Mouse (Mus musculus): Measurements from ENCODE around the gene Ntm. TPM values are rescaled to one million over a fixed set of nuclear protein-coding genes. Genes with fewer than 3 reads are reported as not detected.

Gene Ntm
- polyA plus RNA-seq, 1 experiment from 2014 or later: 160 TPM

- DNase-seq: no peak
- WGBS: 33% methylated on average over 4 of the region's 4 CpGs
- ATAC-seq (ENCODE audit: low FRiP score, low TSS enrichment): peak; percentile 27; the same call in 1 of the 2 replicates
- Histone ChIP-seq H3K4me2 (ENCODE audit: low read length) (no peak overlapping the region), H3K4me1 (ENCODE audit: control insufficient read depth, insufficient read depth, low read length) (no peaks in the 10 kb centered on the region), H3K36me3 (ENCODE audit: control insufficient read depth, insufficient read depth, low read length) (no peaks in the 10 kb centered on the region), H3K27me3 (ENCODE audit: control insufficient read depth, insufficient read depth, low read length) (no peaks in the 10 kb centered on the region), H3K27ac (replicated peaks; ENCODE audit: low read depth, low read length) (peak overlapping the region; percentile 37; the same call in 1 of the 2 replicates), H3K9ac (replicated peaks; ENCODE audit: low read length) (no peak overlapping the region), H3K4me3 (replicated peaks; ENCODE audit: low read depth, low read length) (no peak overlapping the region), H3K9me3 (ENCODE audit: control insufficient read depth, low read length) (no peaks in the 10 kb centered on the region)
These were observed 386.8 kb downstream of the Ntm start for GRCm38 (mm10) chr9:29576051-29576533.

GRCm38 (mm10) chr9:29574548-29574947, 388.4 kb downstream of the Ntm start:
- ATAC-seq (ENCODE audit: low FRiP score, low TSS enrichment): no peak
- 88% methylated on average over 5 of the region's 5 CpGs for WGBS
- Histone ChIP-seq H3K9me3 (ENCODE audit: control insufficient read depth, low read length) (no peaks in the 10 kb centered on the region), H3K27ac (replicated peaks; ENCODE audit: low read depth, low read length) (no peak overlapping the region), H3K27me3 (ENCODE audit: control insufficient read depth, insufficient read depth, low read length) (no peaks in the 10 kb centered on the region), H3K4me2 (ENCODE audit: low read length) (no peak overlapping the region), H3K9ac (replicated peaks; ENCODE audit: low read length) (no peak overlapping the region), H3K4me1 (ENCODE audit: control insufficient read depth, insufficient read depth, low read length) (no peaks in the 10 kb centered on the region), H3K36me3 (ENCODE audit: control insufficient read depth, insufficient read depth, low read length) (no peaks in the 10 kb centered on the region), H3K4me3 (replicated peaks; ENCODE audit: low read depth, low read length) (no peak overlapping the region)
- no peak for DNase-seq

GRCm38 (mm10) chr9:29568571-29568970, 394.4 kb downstream of the Ntm start:
- Histone ChIP-seq H3K27me3 (ENCODE audit: control insufficient read depth, insufficient read depth, low read length) (no peaks in the 10 kb centered on the region), H3K4me2 (ENCODE audit: low read length) (no peak overlapping the region), H3K9me3 (ENCODE audit: control insufficient read depth, low read length) (no peaks in the 10 kb centered on the region), H3K27ac (replicated peaks; ENCODE audit: low read depth, low read length) (no peak overlapping the region), H3K9ac (replicated peaks; ENCODE audit: low read length) (no peak overlapping the region), H3K4me3 (replicated peaks; ENCODE audit: low read depth, low read length) (no peak overlapping the region), H3K36me3 (ENCODE audit: control insufficient read depth, insufficient read depth, low read length) (no peaks in the 10 kb centered on the region), H3K4me1 (ENCODE audit: control insufficient read depth, insufficient read depth, low read length) (no peaks in the 10 kb centered on the region)
- 71% methylated on average over 5 of the region's 5 CpGs for WGBS
- DNase-seq (no peak), ATAC-seq (ENCODE audit: low FRiP score, low TSS enrichment) (no peak)

GRCm38 (mm10) chr9:29562419-29563071, 400.4 kb downstream of the Ntm start:
- Histone ChIP-seq H3K9me3 (ENCODE audit: control insufficient read depth, low read length) (no peaks in the 10 kb centered on the region), H3K9ac (replicated peaks; ENCODE audit: low read length) (no peak overlapping the region), H3K4me1 (ENCODE audit: control insufficient read depth, insufficient read depth, low read length) (no peaks in the 10 kb centered on the region), H3K27ac (replicated peaks; ENCODE audit: low read depth, low read length) (no peak overlapping the region), H3K4me2 (ENCODE audit: low read length) (no peak overlapping the region), H3K27me3 (ENCODE audit: control insufficient read depth, insufficient read depth, low read length) (no peaks in the 10 kb centered on the region), H3K36me3 (ENCODE audit: control insufficient read depth, insufficient read depth, low read length) (no peaks in the 10 kb centered on the region), H3K4me3 (replicated peaks; ENCODE audit: low read depth, low read length) (no peak overlapping the region)
- no peak for ATAC-seq (ENCODE audit: low FRiP score, low TSS enrichment)
- DNase-seq: no peak
- 96% methylated on average over 5 of the region's 5 CpGs for WGBS

- WGBS: 92% methylated on average over 4 of the region's 4 CpGs
- Histone ChIP-seq H3K36me3 (ENCODE audit: control insufficient read depth, insufficient read depth, low read length) (no peaks in the 10 kb centered on the region), H3K27ac (replicated peaks; ENCODE audit: low read depth, low read length) (no peak overlapping the region), H3K4me1 (ENCODE audit: control insufficient read depth, insufficient read depth, low read length) (no peaks in the 10 kb centered on the region), H3K4me2 (ENCODE audit: low read length) (no peak overlapping the region), H3K9ac (replicated peaks; ENCODE audit: low read length) (no peak overlapping the region), H3K4me3 (replicated peaks; ENCODE audit: low read depth, low read length) (no peak overlapping the region), H3K9me3 (ENCODE audit: control insufficient read depth, low read length) (no peaks in the 10 kb centered on the region), H3K27me3 (ENCODE audit: control insufficient read depth, insufficient read depth, low read length) (no peaks in the 10 kb centered on the region)
- DNase-seq (no peak), ATAC-seq (ENCODE audit: low FRiP score, low TSS enrichment) (no peak)
These were observed 404.0 kb downstream of the Ntm start for GRCm38 (mm10) chr9:29558915-29559314.

GRCm38 (mm10) chr9:29550582-29550981, 412.4 kb downstream of the Ntm start:
- Histone ChIP-seq H3K36me3 (ENCODE audit: control insufficient read depth, insufficient read depth, low read length) (no peaks in the 10 kb centered on the region), H3K4me1 (ENCODE audit: control insufficient read depth, insufficient read depth, low read length) (no peaks in the 10 kb centered on the region), H3K9ac (replicated peaks; ENCODE audit: low read length) (no peak overlapping the region), H3K27me3 (ENCODE audit: control insufficient read depth, insufficient read depth, low read length) (no peaks in the 10 kb centered on the region), H3K4me2 (ENCODE audit: low read length) (no peak overlapping the region), H3K4me3 (replicated peaks; ENCODE audit: low read depth, low read length) (no peak overlapping the region), H3K9me3 (ENCODE audit: control insufficient read depth, low read length) (no peaks in the 10 kb centered on the region), H3K27ac (replicated peaks; ENCODE audit: low read depth, low read length) (no peak overlapping the region)
- DNase-seq (no peak), ATAC-seq (ENCODE audit: low FRiP score, low TSS enrichment) (no peak)
- 87% methylated on average over 8 of the region's 8 CpGs for WGBS

GRCm38 (mm10) chr9:29550107-29550506, 412.8 kb downstream of the Ntm start:
- no peaks in the 10 kb centered on the region for H3K9me3 ChIP-seq (ENCODE audit: control insufficient read depth, low read length)
- ATAC-seq (ENCODE audit: low FRiP score, low TSS enrichment) (no peak), DNase-seq (no peak)
- no peaks in the 10 kb centered on the region for H3K27me3 ChIP-seq (ENCODE audit: control insufficient read depth, insufficient read depth, low read length)
- H3K4me3 ChIP-seq (replicated peaks; ENCODE audit: low read depth, low read length): no peak overlapping the region
- H3K9ac ChIP-seq (replicated peaks; ENCODE audit: low read length): no peak overlapping the region
- H3K36me3 ChIP-seq (ENCODE audit: control insufficient read depth, insufficient read depth, low read length): no peaks in the 10 kb centered on the region
- H3K4me2 ChIP-seq (ENCODE audit: low read length): no peak overlapping the region
- WGBS: 90% methylated on average over 8 of the region's 8 CpGs
- no peaks in the 10 kb centered on the region for H3K4me1 ChIP-seq (ENCODE audit: control insufficient read depth, insufficient read depth, low read length)
- H3K27ac ChIP-seq (replicated peaks; ENCODE audit: low read depth, low read length): no peak overlapping the region

- H3K27me3 ChIP-seq (ENCODE audit: control insufficient read depth, insufficient read depth, low read length): no peaks in the 10 kb centered on the region
- DNase-seq: no peak
- H3K4me1 ChIP-seq (ENCODE audit: control insufficient read depth, insufficient read depth, low read length): peaks cover 4% of the 10 kb centered on the region; the same call in 1 of the 2 replicates
- H3K36me3 ChIP-seq (ENCODE audit: control insufficient read depth, insufficient read depth, low read length): no peaks in the 10 kb centered on the region
- no peak overlapping the region for H3K4me3 ChIP-seq (replicated peaks; ENCODE audit: low read depth, low read length)
- no peak overlapping the region for H3K9ac ChIP-seq (replicated peaks; ENCODE audit: low read length)
- H3K4me2 ChIP-seq (ENCODE audit: low read length): no peak overlapping the region
- no peak overlapping the region for H3K27ac ChIP-seq (replicated peaks; ENCODE audit: low read depth, low read length)
- 90% methylated on average over 2 of the region's 2 CpGs for WGBS
- no peaks in the 10 kb centered on the region for H3K9me3 ChIP-seq (ENCODE audit: control insufficient read depth, low read length)
- ATAC-seq (ENCODE audit: low FRiP score, low TSS enrichment): no peak
These were observed 426.5 kb downstream of the Ntm start for GRCm38 (mm10) chr9:29536415-29536814.

- Histone ChIP-seq H3K4me2 (ENCODE audit: low read length) (no peak overlapping the region), H3K4me1 (ENCODE audit: control insufficient read depth, insufficient read depth, low read length) (peaks cover 4% of the 10 kb centered on the region; the same call in 1 of the 2 replicates), H3K27me3 (ENCODE audit: control insufficient read depth, insufficient read depth, low read length) (no peaks in the 10 kb centered on the region), H3K9me3 (ENCODE audit: control insufficient read depth, low read length) (no peaks in the 10 kb centered on the region), H3K36me3 (ENCODE audit: control insufficient read depth, insufficient read depth, low read length) (no peaks in the 10 kb centered on the region), H3K27ac (replicated peaks; ENCODE audit: low read depth, low read length) (no peak overlapping the region), H3K4me3 (replicated peaks; ENCODE audit: low read depth, low read length) (no peak overlapping the region), H3K9ac (replicated peaks; ENCODE audit: low read length) (no peak overlapping the region)
- no peak for DNase-seq
- 63% methylated on average over 6 of the region's 6 CpGs for WGBS
- no peak for ATAC-seq (ENCODE audit: low FRiP score, low TSS enrichment)
These were observed 428.2 kb downstream of the Ntm start for GRCm38 (mm10) chr9:29534773-29535172.

Measured in midbrain, embryonic 14.5 days (tissue).